Mouse (Mus musculus) right cerebral cortex, postnatal 10 days (tissue): ENCODE results near the gene Atxn10.
"Not testable (repeated sequence)": the region's sequence is repeated elsewhere in the genome, so short reads cannot be mapped to it uniquely, and the experiment has no call there.

ENCODE experiments used
- DNase-seq, 2 experiments: peaks; one replicate each; pipeline ENCODE4 v3.0.0; 2021; ENCODE audit warnings: low spot score in 2 of 2

Atxn10 gene

GRCm38 (mm10) chr15:85335671-85336300 lies at the start of gene Atxn10:
Gene Atxn10 (plus strand): TSS chr15:85336245.
- DNase-seq, result no peak

DNA sequence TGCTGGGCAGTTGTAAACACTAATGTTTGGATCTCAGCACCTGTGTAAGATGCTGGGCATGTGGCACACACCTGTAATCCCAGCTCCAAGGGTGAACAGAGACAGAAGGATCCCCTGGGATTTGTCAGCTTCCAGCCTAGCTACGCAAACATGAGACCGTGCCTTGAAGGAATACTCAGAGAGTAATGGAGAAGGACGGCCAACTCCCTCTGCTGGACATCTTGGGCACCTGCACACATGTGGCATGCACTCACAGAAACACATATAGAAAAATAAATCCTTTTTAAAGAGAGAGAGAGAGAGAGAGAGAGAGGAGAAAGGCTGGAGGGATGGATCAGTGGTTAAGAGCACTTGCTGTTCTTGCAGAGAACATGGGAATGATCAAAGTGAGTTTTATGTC lies 41.4 kb upstream of the Atxn10 start:
- no peak for DNase-seq

GRCm38 (mm10) chr15:85295544-85295943 lies 40.5 kb upstream of the Atxn10 start:
- no peak for DNase-seq

- no peak for DNase-seq
Measured at GRCm38 (mm10) chr15:85295977-85296376, 40.1 kb upstream of the Atxn10 start.

- no peak for DNase-seq
Measured at GRCm38 (mm10) chr15:85296538-85296937, 39.5 kb upstream of the Atxn10 start.

GRCm38 (mm10) chr15:85298167-85298781 lies 37.8 kb upstream of the Atxn10 start:
- no peak for DNase-seq

GRCm38 (mm10) chr15:85298946-85299345 lies 37.1 kb upstream of the Atxn10 start:
- no peak for DNase-seq

DNA sequence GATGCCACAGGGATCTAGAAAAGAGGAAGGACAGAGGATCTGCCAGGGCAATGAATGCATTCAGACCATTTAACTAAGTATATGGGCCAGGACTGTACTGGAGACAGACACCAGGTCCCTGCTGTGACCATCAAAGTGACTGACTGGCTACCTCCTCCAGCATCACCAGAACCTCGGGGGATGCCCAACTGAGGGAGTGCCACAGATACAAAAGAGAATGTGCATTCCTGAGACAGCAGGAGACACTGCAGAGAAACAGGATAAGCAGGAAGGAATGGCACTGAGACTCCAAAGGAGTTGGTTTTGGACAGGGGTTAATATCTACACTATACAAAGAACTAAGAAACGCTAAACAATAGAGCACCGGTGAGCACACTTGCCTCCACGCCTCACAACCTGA lies 32.8 kb upstream of the Atxn10 start:
- DNase-seq, result no peak

- no peak for DNase-seq
Measured at GRCm38 (mm10) chr15:85303976-85304375, 32.1 kb upstream of the Atxn10 start.

DNA sequence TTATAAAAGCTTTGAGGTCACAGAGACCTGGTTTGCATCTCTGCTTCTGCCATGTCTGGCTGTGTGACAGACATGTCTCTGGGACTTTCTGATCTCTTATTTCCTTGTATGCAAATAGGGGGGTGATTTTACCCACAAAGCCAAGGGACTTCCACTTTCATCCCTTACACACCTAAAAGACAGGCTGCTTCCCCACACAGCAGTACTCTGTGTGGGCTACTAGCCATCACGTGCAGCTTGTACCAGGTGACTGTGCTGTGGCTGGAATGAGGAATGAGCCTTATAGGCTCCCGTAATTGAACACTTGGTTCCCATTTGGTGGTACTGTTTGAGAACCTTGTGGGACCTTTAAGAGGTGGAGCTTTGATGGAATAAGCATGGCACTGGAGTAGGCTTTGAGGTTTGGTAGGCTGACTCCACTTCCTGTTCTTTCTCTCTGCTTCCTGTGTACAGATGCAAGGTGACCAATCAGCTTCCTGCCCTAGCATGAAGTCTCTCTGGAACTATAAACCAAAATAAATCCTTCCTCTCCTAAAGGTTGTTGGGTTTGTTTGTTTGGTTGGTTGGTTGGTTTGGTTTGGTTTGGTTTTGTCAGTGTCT lies 28.9 kb upstream of the Atxn10 start:
- no peak for DNase-seq

- no peak for DNase-seq
Measured at GRCm38 (mm10) chr15:85311058-85311657, 24.9 kb upstream of the Atxn10 start.

DNA sequence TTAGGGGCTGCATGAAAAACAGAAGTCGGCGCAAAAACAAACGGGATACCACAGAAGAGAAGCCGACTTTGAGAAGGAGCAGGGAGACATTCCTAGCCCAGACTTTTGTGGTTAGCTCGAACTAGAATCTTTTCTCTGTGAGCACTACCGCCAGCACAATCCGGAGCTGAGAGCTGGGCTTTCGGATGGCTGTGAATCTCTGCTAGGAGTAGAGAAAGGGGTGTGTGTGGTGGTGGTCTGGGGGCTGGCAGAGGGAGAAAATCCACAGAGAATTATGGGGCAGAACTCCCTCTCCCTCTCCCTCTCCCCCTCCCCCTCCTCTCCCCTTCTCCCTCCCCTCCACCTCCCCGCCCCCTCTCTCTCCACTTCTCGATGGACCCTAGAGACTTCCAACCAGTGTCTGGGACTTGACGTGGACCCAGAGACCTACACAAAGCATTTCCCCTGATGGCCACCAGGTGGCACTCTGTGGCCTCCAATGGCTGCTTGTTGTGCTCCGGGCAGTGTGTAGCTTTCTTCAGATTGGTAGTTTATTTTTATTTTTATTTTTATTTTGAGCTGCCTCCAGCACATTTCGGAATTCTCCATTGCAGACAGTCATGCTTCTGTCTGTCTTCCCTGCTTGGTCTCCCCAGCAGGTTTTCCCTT lies 20.5 kb upstream of the Atxn10 start:
- peak; percentile 88 to 90 for DNase-seq

- no peak for DNase-seq
Measured at GRCm38 (mm10) chr15:85316342-85317140, 19.5 kb upstream of the Atxn10 start.

DNA sequence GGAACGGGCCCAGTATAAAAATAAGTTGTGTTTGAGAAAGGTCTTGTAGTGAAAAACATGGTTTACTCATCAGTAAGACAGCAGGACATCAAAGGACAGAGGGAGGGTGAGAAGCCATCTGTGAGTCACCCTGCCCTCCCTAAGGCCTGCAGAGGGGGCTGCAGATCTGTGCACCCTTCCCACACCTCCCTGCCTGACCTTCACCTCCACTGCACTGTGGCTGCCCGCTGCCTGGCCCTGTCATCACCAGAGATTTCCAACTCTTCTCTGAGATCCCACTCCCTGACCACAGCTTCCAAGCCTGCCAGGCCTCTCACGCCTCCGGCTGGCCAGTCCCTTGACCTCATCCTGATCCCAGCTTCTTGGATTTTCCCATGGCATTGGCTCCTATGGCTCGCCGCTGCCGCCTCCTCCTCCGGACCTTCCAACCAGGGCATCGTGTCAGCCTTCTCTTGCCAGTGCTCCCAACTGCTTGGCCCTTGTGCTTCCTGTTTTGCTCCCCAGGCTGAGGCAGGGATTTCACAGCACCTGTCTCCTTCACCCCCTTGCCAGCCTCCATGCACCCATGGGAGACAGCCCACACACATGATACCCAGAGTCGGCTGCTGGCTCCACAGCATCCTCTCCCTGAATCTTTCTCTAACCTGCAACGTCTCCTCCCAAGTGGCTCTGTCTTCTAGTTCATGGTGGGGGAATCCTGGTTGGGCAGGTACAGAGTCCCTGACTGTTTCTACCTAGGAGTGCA lies 15.9 kb upstream of the Atxn10 start:
- no peak for DNase-seq

GRCm38 (mm10) chr15:85323214-85323613 lies 12.8 kb upstream of the Atxn10 start:
- no peak for DNase-seq

GRCm38 (mm10) chr15:85324426-85324825 lies 11.6 kb upstream of the Atxn10 start:
- peak in 1 of 2 experiments; percentile 58 for DNase-seq

DNA sequence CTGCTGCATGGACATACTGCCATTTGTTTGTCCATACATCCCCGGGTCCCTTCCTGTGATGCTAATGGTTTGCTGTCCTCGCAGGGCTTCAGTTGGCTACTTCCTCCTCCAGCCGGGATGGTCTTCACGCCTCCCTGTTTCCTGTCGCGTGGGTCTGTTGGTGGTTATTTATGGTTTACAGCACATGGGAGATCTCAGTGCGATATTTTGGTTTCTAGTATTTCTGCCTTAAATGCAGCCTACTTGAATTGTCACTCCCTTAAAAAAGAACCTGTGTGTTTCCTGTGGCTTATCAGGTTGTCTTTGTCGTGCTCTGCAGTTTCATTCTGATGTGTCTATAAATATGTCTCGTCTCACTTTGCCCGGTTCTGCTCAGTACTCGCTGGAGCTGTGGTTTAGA lies 8.2 kb upstream of the Atxn10 start:
- DNase-seq, result peak; percentile 62 to 80

- not testable (repeated sequence) for DNase-seq
Measured at GRCm38 (mm10) chr15:85328455-85328854, 7.6 kb upstream of the Atxn10 start.

DNA sequence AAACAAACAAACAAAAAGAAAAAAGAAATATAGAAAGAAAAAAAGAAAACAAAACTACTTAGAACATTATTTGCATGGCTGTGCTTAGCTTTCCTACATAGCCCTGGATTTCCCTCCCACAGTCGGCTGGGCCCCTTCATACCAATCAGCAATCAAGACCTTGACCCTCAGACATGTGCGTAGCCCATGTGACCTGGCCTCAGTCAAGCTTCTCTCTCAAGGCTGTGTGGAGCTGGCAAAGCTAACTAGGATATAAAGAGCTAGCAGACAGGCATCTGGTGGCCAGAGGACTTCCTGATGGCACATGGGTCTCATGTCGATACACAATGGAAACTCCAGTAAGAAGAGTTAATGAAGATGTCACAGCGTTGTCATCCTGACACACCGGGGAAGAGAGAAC lies 6.9 kb upstream of the Atxn10 start:
- no peak for DNase-seq

- DNase-seq, result no peak
Measured at GRCm38 (mm10) chr15:85330024-85330423, 6.0 kb upstream of the Atxn10 start.

DNA sequence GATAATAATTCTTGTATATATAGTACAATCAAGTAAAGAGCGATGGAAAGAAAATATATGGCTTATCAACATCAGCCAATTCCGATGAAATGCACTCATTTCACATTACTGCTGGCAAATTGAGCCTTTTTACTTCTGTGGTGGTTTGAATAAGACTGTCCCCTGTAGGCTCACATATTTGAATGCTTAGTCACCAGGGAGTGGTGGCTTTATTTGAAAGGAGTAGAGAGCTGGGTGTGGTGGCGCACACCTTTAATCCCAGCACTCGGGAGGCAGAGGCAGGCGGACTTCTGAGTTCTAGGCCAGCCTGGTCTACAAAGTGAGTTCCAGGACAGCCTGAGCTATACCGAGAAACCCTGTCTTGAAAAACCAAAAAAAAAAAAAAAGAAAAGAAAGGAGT lies 2.5 kb upstream of the Atxn10 start:
- DNase-seq, result not testable (repeated sequence)
